Mouse (Mus musculus) testis, adult 2 months (tissue): Measurements from ENCODE around the gene Efs. TPM values are rescaled to one million over a fixed set of nuclear protein-coding genes. Genes with fewer than 3 reads are reported as not detected.

Source experiments
- H3K27ac ChIP-seq: fragments of 200-500 bp; 2 replicates; pipeline ENCODE4 v1.5.1; 2012; ENCODE audit warnings: low read depth, low read length; ENCODE audit not compliant: control insufficient read depth, insufficient read depth
- H3K27me3 ChIP-seq: fragments of 200-500 bp; 2 replicates; pipeline ENCODE4 v1.6.1; 2012; ENCODE audit warnings: mild to moderate bottlenecking, low read length, moderate library complexity; ENCODE audit not compliant: control insufficient read depth, insufficient read depth
- H3K36me3 ChIP-seq: fragments of 200-500 bp; 2 replicates; pipeline ENCODE4 v1.6.1; 2012; ENCODE audit warnings: mild to moderate bottlenecking, low read length; ENCODE audit not compliant: control insufficient read depth, insufficient read depth
- H3K4me1 ChIP-seq: fragments of 200-500 bp; 2 replicates; pipeline ENCODE4 v1.6.1; 2012; ENCODE audit warnings: low read length; ENCODE audit not compliant: control insufficient read depth, insufficient read depth
- H3K4me3 ChIP-seq: fragments of 200-500 bp; 2 replicates; pipeline ENCODE4 v1.5.1; 2012; ENCODE audit warnings: low read depth, mild to moderate bottlenecking, low read length, moderate library complexity, mixed read lengths; ENCODE audit not compliant: control insufficient read depth
- CTCF ChIP-seq: fragments of 200-500 bp; IDR thresholded peaks from 2 replicates; pipeline ENCODE4 v1.5.1; 2012; ENCODE audit warnings: low read depth, mild to moderate bottlenecking, inconsistent platforms, low read length, moderate library complexity; ENCODE audit not compliant: control insufficient read depth, insufficient read depth, insufficient replicate concordance
- POLR2A ChIP-seq: fragments of 200-500 bp; IDR thresholded peaks from 2 replicates; pipeline ENCODE4 v1.6.1; 2012; ENCODE audit warnings: low read depth, mild to moderate bottlenecking, inconsistent platforms, low read length, moderate library complexity; ENCODE audit not compliant: control insufficient read depth
- polyA plus RNA-seq: library from polyadenylated mRNA; depleted of rRNA; stranded (reverse); fragments of >200 nt; gene quantifications from 2 replicates; pipeline ENCODE4 v1.2.3, GENCODE M21; 2012

The Efs gene
- polyA plus RNA-seq, 1 experiment = 1.6 TPM

GRCm38 (mm10) chr14:54930431-54930830 is 4.5 kb upstream of the Efs start:
- peaks cover 13% of the 10 kb centered on the region for H3K4me1 ChIP-seq
- H3K27me3 ChIP-seq = no peaks in the 10 kb centered on the region
- no peak overlapping the region for H3K4me3 ChIP-seq
- no peaks in the 10 kb centered on the region for H3K36me3 ChIP-seq
- TF ChIP-seq POLR2A (no peak), CTCF (no peak)
- no peak overlapping the region for H3K27ac ChIP-seq

GRCm38 (mm10) chr14:54929801-54930200 is 3.9 kb upstream of the Efs start:
- H3K4me1 ChIP-seq = peaks cover 14% of the 10 kb centered on the region
- no peak overlapping the region for H3K4me3 ChIP-seq
- no peaks in the 10 kb centered on the region for H3K36me3 ChIP-seq
- no peaks in the 10 kb centered on the region for H3K27me3 ChIP-seq
- TF ChIP-seq POLR2A = no peak
- no peak for TF ChIP-seq CTCF
- H3K27ac ChIP-seq = no peak overlapping the region

GRCm38 (mm10) chr14:54927296-54927695 is 1.4 kb upstream of the Efs start:
- TF ChIP-seq CTCF (no peak), POLR2A (no peak)
- peaks cover 14% of the 10 kb centered on the region for H3K4me1 ChIP-seq
- no peak overlapping the region for H3K27ac ChIP-seq
- no peaks in the 10 kb centered on the region for H3K27me3 ChIP-seq
- H3K36me3 ChIP-seq = no peaks in the 10 kb centered on the region
- no peak overlapping the region for H3K4me3 ChIP-seq

- peaks cover 14% of the 10 kb centered on the region for H3K4me1 ChIP-seq
- no peaks in the 10 kb centered on the region for H3K27me3 ChIP-seq
- H3K36me3 ChIP-seq = no peaks in the 10 kb centered on the region
- H3K4me3 ChIP-seq = peak overlapping the region; percentile 75
- TF ChIP-seq POLR2A (no peak), CTCF (no peak)
- H3K27ac ChIP-seq = peak overlapping the region; percentile 27; the same call in 1 of the 2 replicates
Measured at GRCm38 (mm10) chr14:54926401-54927158, 654 bp upstream of the Efs start.

- Histone ChIP-seq H3K36me3 (no peaks in the 10 kb centered on the region), H3K27me3 (no peaks in the 10 kb centered on the region), H3K4me1 (peaks cover 14% of the 10 kb centered on the region), H3K27ac (no peak overlapping the region; the same call in 1 of the 2 replicates), H3K4me3 (no peak overlapping the region)
- TF ChIP-seq CTCF (no peak), POLR2A (no peak)
Measured at GRCm38 (mm10) chr14:54924641-54925348, 1.1 kb downstream of the Efs start.

- Histone ChIP-seq H3K27me3 (no peaks in the 10 kb centered on the region), H3K27ac (no peak overlapping the region), H3K4me3 (no peak overlapping the region), H3K36me3 (no peaks in the 10 kb centered on the region), H3K4me1 (no peaks in the 10 kb centered on the region)
- TF ChIP-seq POLR2A (no peak), CTCF (no peak)
Measured at GRCm38 (mm10) chr14:54920076-54920685, 5.7 kb downstream of the Efs start.

- Histone ChIP-seq H3K4me1 (peaks cover 3% of the 10 kb centered on the region), H3K4me3 (peak overlapping the region; percentile 64), H3K27me3 (no peaks in the 10 kb centered on the region), H3K27ac (no peak overlapping the region), H3K36me3 (no peaks in the 10 kb centered on the region)
- TF ChIP-seq CTCF = no peak
- no peak for TF ChIP-seq POLR2A
Measured at GRCm38 (mm10) chr14:54913343-54913742, 12.6 kb downstream of the Efs start.
